In the genomic region with DNA sequence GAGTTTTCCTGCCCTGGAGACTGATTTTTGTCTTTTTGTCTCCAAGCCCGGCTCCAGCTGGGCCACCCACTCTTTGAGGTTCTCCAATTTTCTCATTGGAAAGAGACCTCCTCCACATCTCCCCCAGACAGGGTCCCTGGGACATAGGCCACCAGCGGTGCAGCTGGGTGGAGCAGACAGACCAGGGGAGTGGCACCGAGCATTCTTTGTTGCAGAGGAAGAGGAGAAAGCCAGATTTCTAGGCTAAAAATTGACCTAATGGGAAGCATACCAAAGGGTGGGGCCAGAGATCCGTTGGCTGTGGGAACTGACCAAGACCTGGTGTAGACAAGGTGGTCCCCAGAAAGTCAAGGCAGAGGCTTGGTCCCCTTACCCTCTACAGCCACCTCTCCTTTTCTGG, we compare ENCODE assay signal across 9 mouse cellular contexts. TPM values are rescaled to one million over a fixed set of nuclear protein-coding genes. Genes with fewer than 3 reads are reported as not detected.
DNase-seq lines count a peak whose midpoint lies in the region; ATAC-seq and TF ChIP-seq lines count a peak whose summit lies in the region.
"Had no signal": no experiment of that assay in that cellular context is flagged by ENCODE, and none has a peak within 500 bp of the region (broad histone marks: within the 10 kb centered on the region; RNA-seq: fewer than 3 reads in every experiment).

No protein-coding gene starts in this region.

- TF ChIP-seq POLR2A in CH12.LX (IDR thresholded peaks at IDR 0.05; ENCODE audit: low read depth, low read length), result no peak
- no peak for TF ChIP-seq POLR2A in thymus, adult 2 months (IDR thresholded peaks at IDR 0.05; ENCODE audit: control insufficient read depth, extremely low read depth, insufficient read depth, low read length, poor library complexity)

- no peak overlapping the region for H3K4me3 ChIP-seq in CH12.LX (replicated peaks in 1 of 3; ENCODE audit: low read depth in 2 of 3, low read length in 2 of 3, poor library complexity in 1 of 3)
- H3K4me3 ChIP-seq in ES-E14 (ENCODE audit: insufficient read depth in 1 of 2, low read depth in 1 of 2, low read length in 2 of 2, poor library complexity in 1 of 2, severe bottlenecking in 1 of 2), result peak overlapping the region; percentile 85 to 95; a peak in 3 of 4 replicates
- H3K4me3 ChIP-seq in heart, embryonic 13.5 days, result peak overlapping the region; percentile 83
- H3K4me3 ChIP-seq in liver, embryonic 13.5 days (replicated peaks), result peak overlapping the region; percentile 83
- no peak overlapping the region for H3K4me3 ChIP-seq in thymus, adult 2 months (ENCODE audit: control insufficient read depth, insufficient read depth, low read length)

- TF ChIP-seq RAD21 in CH12.LX (IDR thresholded peaks at IDR 0.05; ENCODE audit: low read depth, low read length), result no peak

- H3K9ac ChIP-seq in CH12.LX (ENCODE audit: insufficient read depth, low read depth) (no peak overlapping the region), ES-E14 (ENCODE audit: insufficient read depth, low read depth, low read length, poor library complexity, severe bottlenecking) (peak overlapping the region; percentile 71; the same call in 1 of the 2 replicates)
- peak overlapping the region; percentile 82 for H3K9ac ChIP-seq in heart, embryonic 13.5 days
- peak overlapping the region; percentile 90 for H3K9ac ChIP-seq in liver, embryonic 13.5 days

- H3K36me3 ChIP-seq in CH12.LX (replicated peaks in 1 of 2; ENCODE audit: control insufficient read depth in 1 of 2, insufficient read depth in 1 of 2, low read length in 1 of 2), result peaks cover 17 to 25% of the 10 kb centered on the region in 2 experiments
- H3K36me3 ChIP-seq in ES-E14 (ENCODE audit: control insufficient read depth, insufficient read depth, low read length, poor library complexity, severe bottlenecking), result 0 out of 2 replicates have a peak, but pooled peaks cover 2% of the 10 kb centered on the region
- H3K36me3 ChIP-seq in heart, embryonic 13.5 days, result peaks cover 27% of the 10 kb centered on the region
- H3K36me3 ChIP-seq in liver, embryonic 13.5 days, result peaks cover 26% of the 10 kb centered on the region
- H3K36me3 ChIP-seq in thymus, adult 2 months (ENCODE audit: control insufficient read depth, insufficient read depth, low read length), result peaks cover 11% of the 10 kb centered on the region

- no peak for TF ChIP-seq CTCF in CH12.LX (conservative IDR thresholded peaks at IDR 0.05 in 1 of 2, IDR thresholded peaks at IDR 0.05 in 1 of 2; ENCODE audit: low read depth in 2 of 2, low read length in 2 of 2)
- no peak for TF ChIP-seq CTCF in thymus, adult 2 months (IDR thresholded peaks at IDR 0.05; ENCODE audit: borderline replicate concordance, control insufficient read depth, extremely low read depth, insufficient read depth, low read length, poor library complexity)

- no peak for TF ChIP-seq EP300 in CH12.LX (IDR thresholded peaks at IDR 0.05; ENCODE audit: low read length)

- H3K79me2 ChIP-seq in CH12.LX (replicated peaks; ENCODE audit: control insufficient read depth, extremely low read depth, insufficient read depth, poor library complexity, severe bottlenecking), result peaks cover 20% of the 10 kb centered on the region

- DNase-seq in CH12.LX (ENCODE audit: extremely low read depth) (no peak), ES-E14 (ENCODE audit: low read depth, low spot score) (no peak), adipocyte (ENCODE audit: low spot score) (no peak)
- no peak for DNase-seq in liver, embryonic 13.5 days
- no peak for DNase-seq in right cerebral cortex, adult 18-20 months
- DNase-seq in thymus, adult 2 months, result no peak
- DNase-seq in left cerebral cortex, postnatal 10 days (ENCODE audit: extremely low spot score in 1 of 2, low spot score in 2 of 2), result no peak
- DNase-seq: cerebellum, adult 11 months had no signal

- intact Hi-C loops in left cerebral cortex, postnatal 10 days (cut with DNase I), result loop anchor here (2.0 kb wide), 1 partner anchor 25 kb away; a partner anchor contains a TSS

- H3K27me3 ChIP-seq in CH12.LX (replicated peaks), result peaks cover 6% of the 10 kb centered on the region
- H3K27me3 ChIP-seq in heart, embryonic 13.5 days (replicated peaks), result peaks cover 8% of the 10 kb centered on the region; the same call in 1 of the 2 replicates
- H3K27me3 ChIP-seq in liver, embryonic 13.5 days, result peaks cover 39% of the 10 kb centered on the region
- no peaks in the 10 kb centered on the region for H3K27me3 ChIP-seq in thymus, adult 2 months (ENCODE audit: control insufficient read depth, insufficient read depth, low read length)

- ATAC-seq in heart, embryonic 13.5 days (ENCODE audit: extremely low read depth, insufficient number of reproducible peaks, low FRiP score, low TSS enrichment), result no peak
- no peak for ATAC-seq in liver, embryonic 13.5 days (ENCODE audit: low read depth)

- no peak overlapping the region for H3K27ac ChIP-seq in CH12.LX (ENCODE audit: insufficient read depth, low read depth)
- H3K27ac ChIP-seq in ES-E14 (ENCODE audit: insufficient read depth, low read depth, low read length, poor library complexity, severe bottlenecking), result peak overlapping the region; percentile 6; the same call in 1 of the 2 replicates
- peak overlapping the region; percentile 93 for H3K27ac ChIP-seq in heart, embryonic 13.5 days (replicated peaks)
- peak overlapping the region; percentile 84 for H3K27ac ChIP-seq in liver, embryonic 13.5 days
- H3K27ac ChIP-seq in thymus, adult 2 months (ENCODE audit: control insufficient read depth, insufficient read depth, low read length), result no peak overlapping the region

- H3K9me3 ChIP-seq in CH12.LX (replicated peaks; ENCODE audit: low read length) (no peaks in the 10 kb centered on the region), ES-E14 (ENCODE audit: control insufficient read depth, insufficient read depth, low read depth, low read length) (no peaks in the 10 kb centered on the region)
- no peaks in the 10 kb centered on the region for H3K9me3 ChIP-seq in heart, embryonic 13.5 days
- H3K9me3 ChIP-seq in liver, embryonic 13.5 days (replicated peaks), result no peaks in the 10 kb centered on the region

- H3K4me1 ChIP-seq in CH12.LX (ENCODE audit: control insufficient read depth in 1 of 2, insufficient read depth in 2 of 2) (peaks cover 17 to 51% of the 10 kb centered on the region in 2 experiments), ES-E14 (ENCODE audit: control insufficient read depth in 2 of 2, insufficient read depth in 2 of 2, low read length in 2 of 2, poor library complexity in 1 of 2) (peaks cover 5 to 24% of the 10 kb centered on the region in 2 experiments; a peak in 3 of 4 replicates)
- H3K4me1 ChIP-seq in heart, embryonic 13.5 days, result peaks cover 71% of the 10 kb centered on the region
- peaks cover 50% of the 10 kb centered on the region for H3K4me1 ChIP-seq in liver, embryonic 13.5 days (replicated peaks)
- peaks cover 9% of the 10 kb centered on the region for H3K4me1 ChIP-seq in thymus, adult 2 months (replicated peaks; ENCODE audit: control insufficient read depth, insufficient read depth, low read length)

- peak overlapping the region; percentile 64; the same call in 1 of the 2 replicates for H3K4me2 ChIP-seq in CH12.LX (ENCODE audit: insufficient read depth, low read depth, poor library complexity, severe bottlenecking)
- peak overlapping the region; percentile 84 for H3K4me2 ChIP-seq in heart, embryonic 13.5 days
- peak overlapping the region; percentile 88 for H3K4me2 ChIP-seq in liver, embryonic 13.5 days

- 28% methylated on average over 4 of the region's 4 CpGs for WGBS in heart, embryonic 13.5 days
- WGBS in liver, embryonic 13.5 days (ENCODE audit: insufficient replicate concordance), result 15% methylated on average over 4 of the region's 4 CpGs
- 65% methylated on average over 4 of the region's 4 CpGs for WGBS in thymus, adult 2 months

- in situ Hi-C loops in CH12.LX (cut with MboI; ENCODE audit: low pct_ligation_motif_present, low pct_unique_long_range_greater_than_20kb, low sequenced_read_pairs), result no loop called here
- in situ Hi-C loops in ES-E14 (cut with MboI; ENCODE audit: low sequenced_read_pairs in 2 of 2, unreplicated experiment in 2 of 2), result loop anchor here (10.0 to 25.0 kb wide), 2 partner anchors 133 to 361 kb away; a partner anchor contains a TSS

- dilution Hi-C loops in CH12.LX (cut with MboI; ENCODE audit: extremely low pct_ligation_motif_present, extremely low pct_unique_long_range_greater_than_20kb, low sequenced_read_pairs), result no loop called here

RNA-seq across cellular contexts. Expression of a gene that starts 2.3 kb away (rescaled TPM):
- total RNA-seq in CH12.LX (2012; rRNA removed), result 0.13 and 0.25 TPM in 2 replicates
- 0.04 and 0.08 TPM in 2 replicates for total RNA-seq in CH12.LX (2014; rRNA removed)
- 0.09 and 0.19 TPM in 2 replicates for polyA plus RNA-seq in CH12.LX (2012; ENCODE audit: insufficient read length, low read depth)
- total RNA-seq in ES-E14 (2012; rRNA removed), result 3.9 and 4.5 TPM in 2 replicates
- polyA plus RNA-seq in heart, embryonic 13.5 days (2015; fragmentation: Nextera tagmentation; extraction: Ambion mirVana), result 3.5 and 3.6 TPM in 2 replicates
- 0.43 and 0.46 TPM in 2 replicates for polyA plus RNA-seq in liver, embryonic 13.5 days (2015; fragmentation: Nextera tagmentation; extraction: Ambion mirVana)
- polyA plus RNA-seq in thymus, adult 2 months (2012; rRNA removed), result 0.73 and 0.90 TPM in 2 replicates
- 1 to 10 TPM; 4.6 to 7.2 TPM for total RNA-seq in left cerebral cortex, postnatal 10 days (2021)

RNA-seq across cellular contexts. Expression of a gene that starts 3.3 kb away (rescaled TPM):
- total RNA-seq in CH12.LX (2012; rRNA removed) (244 and 265 TPM in 2 replicates), CH12.LX (2014; rRNA removed) (239 and 242 TPM in 2 replicates), ES-E14 (2012; rRNA removed) (175 and 229 TPM in 2 replicates)
- polyA plus RNA-seq in CH12.LX (2012; ENCODE audit: insufficient read length, low read depth), result 242 and 264 TPM in 2 replicates
- polyA plus RNA-seq in heart, embryonic 13.5 days (2015; fragmentation: Nextera tagmentation; extraction: Ambion mirVana), result 424 and 495 TPM in 2 replicates
- 152 and 167 TPM in 2 replicates for polyA plus RNA-seq in liver, embryonic 13.5 days (2015; fragmentation: Nextera tagmentation; extraction: Ambion mirVana)
- 131 and 154 TPM in 2 replicates for polyA plus RNA-seq in thymus, adult 2 months (2012; rRNA removed)
- 100 to 1,000 TPM; 243 to 255 TPM for total RNA-seq in left cerebral cortex, postnatal 10 days (2021)

RNA-seq across cellular contexts. Expression of a gene that starts 13.8 kb away (rescaled TPM):
- total RNA-seq in CH12.LX (2012; rRNA removed) (10.1 and 13.6 TPM in 2 replicates), CH12.LX (2014; rRNA removed) (22.7 and 31.3 TPM in 2 replicates), ES-E14 (2012; rRNA removed) (0.62 and 0.63 TPM in 2 replicates)
- 35.6 and 51.2 TPM in 2 replicates for polyA plus RNA-seq in CH12.LX (2012; ENCODE audit: insufficient read length, low read depth)
- 29.5 and 33.1 TPM in 2 replicates for polyA plus RNA-seq in heart, embryonic 13.5 days (2015; fragmentation: Nextera tagmentation; extraction: Ambion mirVana)
- 68.2 and 69.6 TPM in 2 replicates for polyA plus RNA-seq in liver, embryonic 13.5 days (2015; fragmentation: Nextera tagmentation; extraction: Ambion mirVana)
- 127 and 138 TPM in 2 replicates for polyA plus RNA-seq in thymus, adult 2 months (2012; rRNA removed)
- 10 to 100 TPM; 11.9 to 13.4 TPM for total RNA-seq in left cerebral cortex, postnatal 10 days (2021)

RNA-seq across cellular contexts. Expression of a gene that starts 22.2 kb away (rescaled TPM):
- total RNA-seq in CH12.LX (2012; rRNA removed) (27.4 and 27.8 TPM in 2 replicates), CH12.LX (2014; rRNA removed) (18.3 and 19.3 TPM in 2 replicates), ES-E14 (2012; rRNA removed) (35.8 and 51.0 TPM in 2 replicates)
- 23.1 TPM in 2 replicates for polyA plus RNA-seq in CH12.LX (2012; ENCODE audit: insufficient read length, low read depth)
- 54.6 and 55.1 TPM in 2 replicates for polyA plus RNA-seq in heart, embryonic 13.5 days (2015; fragmentation: Nextera tagmentation; extraction: Ambion mirVana)
- 24.9 and 26.5 TPM in 2 replicates for polyA plus RNA-seq in liver, embryonic 13.5 days (2015; fragmentation: Nextera tagmentation; extraction: Ambion mirVana)
- 97.0 and 98.9 TPM in 2 replicates for polyA plus RNA-seq in thymus, adult 2 months (2012; rRNA removed)
- 10 to 100 TPM; 59.7 to 64.1 TPM for total RNA-seq in left cerebral cortex, postnatal 10 days (2021)

RNA-seq across cellular contexts. Expression of a gene that starts 23.1 kb away (rescaled TPM):
- 5.3 and 6.2 TPM in 2 replicates for total RNA-seq in CH12.LX (2012; rRNA removed)
- total RNA-seq in CH12.LX (2014; rRNA removed), result 3.0 and 3.7 TPM in 2 replicates
- 3.1 and 4.9 TPM in 2 replicates for polyA plus RNA-seq in CH12.LX (2012; ENCODE audit: insufficient read length, low read depth)
- total RNA-seq in ES-E14 (2012; rRNA removed), result 0.98 and 2.0 TPM in 2 replicates
- 21.9 and 119 TPM in 2 replicates for polyA plus RNA-seq in heart, embryonic 13.5 days (2015; fragmentation: Nextera tagmentation; extraction: Ambion mirVana)
- 3,578 and 3,897 TPM in 2 replicates for polyA plus RNA-seq in liver, embryonic 13.5 days (2015; fragmentation: Nextera tagmentation; extraction: Ambion mirVana)
- 1.8 and 49.4 TPM in 2 replicates for polyA plus RNA-seq in thymus, adult 2 months (2012; rRNA removed)
- 1 to 10 TPM; 2.5 to 3.9 TPM for total RNA-seq in left cerebral cortex, postnatal 10 days (2021)

Comparison
In these comparisons a context has a peak if more than half of its experiments do, and no peak if none do; other contexts are left out.
1. H3K27ac ChIP-seq: peak in ES-E14 (single experiment), heart, embryonic 13.5 days (single experiment) and liver, embryonic 13.5 days (single experiment); none in CH12.LX (single experiment) and thymus, adult 2 months (single experiment).
2. H3K4me3 ChIP-seq: peak in ES-E14 (2 of 2), heart, embryonic 13.5 days (single experiment) and liver, embryonic 13.5 days (single experiment); none in CH12.LX (0 of 3) and thymus, adult 2 months (single experiment).
3. Peak in every context shown above with its lines, with median percentiles within 50 percentile points of each other: H3K4me2 ChIP-seq.